Mouse (Mus musculus) CH12.LX (cell line): Measurements from ENCODE around the gene Dag1.

Source experiments
- BHLHE40 ChIP-seq: IDR thresholded peaks from 2 replicates; pipeline ENCODE4 v1.6.1; 2011; ENCODE audit warnings: mild to moderate bottlenecking, low read depth, low read length, improper control_type of control experiment
- CTCF ChIP-seq, 2 experiments: IDR thresholded peaks in 1 of 2; conservative IDR thresholded peaks in 1 of 2; 2 replicates each; pipeline ENCODE4 v1.5.1; 2011 to 2012; ENCODE audit warnings: low read depth in 2 of 2, low read length in 2 of 2, improper control_type of control experiment in 1 of 2, inconsistent platforms in 1 of 2, mild to moderate bottlenecking in 1 of 2, moderate library complexity in 1 of 2
- EP300 ChIP-seq: IDR thresholded peaks from 2 replicates; pipeline ENCODE4 v1.6.1; 2011; ENCODE audit warnings: low read length, improper control_type of control experiment
- MAFK ChIP-seq: IDR thresholded peaks from 2 replicates; pipeline ENCODE4 v1.6.1; 2011; ENCODE audit warnings: low read length, improper control_type of control experiment; ENCODE audit not compliant: insufficient replicate concordance
- MAX ChIP-seq: IDR thresholded peaks from 2 replicates; pipeline ENCODE4 v1.6.1; 2011; ENCODE audit warnings: low read length, improper control_type of control experiment
- MAZ ChIP-seq: IDR thresholded peaks from 2 replicates; pipeline ENCODE4 v1.6.1; 2012; ENCODE audit warnings: low read depth, mild to moderate bottlenecking, inconsistent platforms, low read length, improper control_type of control experiment, moderate library complexity
- NELFE ChIP-seq: IDR thresholded peaks from 2 replicates; pipeline ENCODE4 v1.6.1; 2011; ENCODE audit warnings: low read depth, low read length, improper control_type of control experiment
- POLR2A ChIP-seq: IDR thresholded peaks from 2 replicates; pipeline ENCODE4 v1.6.1; 2011; ENCODE audit warnings: low read depth, mild to moderate bottlenecking, improper control_type of control experiment, low read length
- POLR2AphosphoS2 ChIP-seq: IDR thresholded peaks from 2 replicates; pipeline ENCODE4 v1.6.1; 2011; ENCODE audit warnings: low read depth, low read length, improper control_type of control experiment
- USF1 ChIP-seq: IDR thresholded peaks from 2 replicates; pipeline ENCODE4 v1.6.1; 2014; ENCODE audit warnings: low read depth, mild to moderate bottlenecking, inconsistent platforms, low read length, improper control_type of control experiment
- ZC3H11A ChIP-seq: IDR thresholded peaks from 2 replicates; pipeline ENCODE4 v1.6.1; 2012; ENCODE audit warnings: low read depth, mild to moderate bottlenecking, inconsistent platforms, low read length, improper control_type of control experiment
- ZKSCAN1 ChIP-seq: IDR thresholded peaks from 2 replicates; pipeline ENCODE4 v1.6.1; 2012; ENCODE audit warnings: low read depth, inconsistent platforms, low read length, improper control_type of control experiment, borderline replicate concordance

DNA sequence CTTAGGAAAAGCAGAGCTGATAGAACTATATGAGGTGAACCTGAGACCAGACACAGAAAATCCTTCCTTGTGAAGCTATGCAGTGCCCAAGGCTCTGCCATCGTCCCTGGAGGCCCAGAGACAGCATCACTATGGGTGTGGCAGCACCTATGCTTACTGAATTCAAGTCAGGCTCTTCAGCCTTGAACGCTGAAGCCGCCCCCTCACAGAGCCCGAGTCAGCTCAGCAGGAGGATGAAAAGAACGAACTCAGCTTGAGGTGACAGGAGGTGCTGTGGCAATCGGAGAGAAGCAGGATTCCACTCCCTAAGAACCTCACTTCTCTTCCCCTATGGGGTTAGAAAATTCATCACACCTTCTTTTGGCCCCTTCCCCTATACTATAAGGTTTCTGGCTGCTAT is 76.1 kb downstream of the Dag1 start:
- TF ChIP-seq CTCF (conservative IDR thresholded peaks at IDR 0.05 in 1 of 2, IDR thresholded peaks at IDR 0.05 in 1 of 2; ENCODE audit: low read depth in 2 of 2, low read length in 2 of 2): no peak
- no peak for TF ChIP-seq USF1
- no peak for TF ChIP-seq POLR2AphosphoS2
- TF ChIP-seq MAX: no peak
- TF ChIP-seq ZKSCAN1: no peak
- TF ChIP-seq ZC3H11A: no peak
- TF ChIP-seq MAZ: no peak
- no peak for TF ChIP-seq POLR2A
- TF ChIP-seq NELFE: no peak
- no peak for TF ChIP-seq EP300
- no peak for TF ChIP-seq MAFK
- TF ChIP-seq BHLHE40: no peak
